34 mouse cellular contexts compared by ENCODE assay signal in the genomic region with DNA sequence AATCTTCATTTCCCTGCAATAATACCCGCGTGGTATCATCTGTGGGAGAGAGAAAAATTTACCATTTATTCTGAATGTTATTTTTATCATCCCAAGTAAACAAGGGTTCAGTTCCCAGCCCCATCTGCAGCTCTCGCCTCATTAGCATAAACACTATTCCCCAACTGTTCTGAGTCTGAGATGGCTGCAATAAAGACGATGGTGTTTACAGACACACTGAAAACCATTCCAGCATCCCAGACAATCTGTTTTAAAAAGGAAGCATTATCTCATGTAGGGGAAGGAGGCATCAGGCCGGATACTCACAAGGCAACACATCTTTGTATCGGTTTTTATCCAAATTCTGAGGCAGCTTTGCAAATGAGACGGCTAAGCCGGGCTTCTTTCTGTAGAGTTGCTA.
DNase-seq lines count a peak whose midpoint lies in the region; ATAC-seq and TF ChIP-seq lines count a peak whose summit lies in the region.
"Had no signal": no experiment of that assay in that cellular context is flagged by ENCODE, and none has a peak within 500 bp of the region (broad histone marks: within the 10 kb centered on the region; RNA-seq: fewer than 3 reads in every experiment).

No protein-coding gene starts in this region.

- H3K27ac ChIP-seq in layer of hippocampus, adult 2 months: no peak overlapping the region; the same call in 1 of the 2 replicates
- H3K27ac ChIP-seq in neural tube, embryonic 15.5 days (replicated peaks): peak overlapping the region; percentile 33; the same call in 1 of the 2 replicates
- H3K27ac ChIP-seq: embryonic facial prominence, embryonic 10.5 days; embryonic facial prominence, embryonic 15.5 days; heart, embryonic 13.5 days; hindbrain, embryonic 14.5 days; limb, embryonic 10.5 days; limb, embryonic 15.5 days; liver, embryonic 13.5 days; midbrain, embryonic 12.5 days; neural tube, embryonic 13.5 days; stomach, postnatal 0 days had no signal

- TF ChIP-seq POLR2A in brain, embryonic 14.5 days (IDR thresholded peaks at IDR 0.05; ENCODE audit: borderline replicate concordance, extremely low read depth, insufficient read depth, insufficient read length, poor library complexity, severe bottlenecking): no peak

- 0 out of 2 replicates have a peak, but pooled peaks have one; percentile 24 for ATAC-seq in frontal cortex, adult (ENCODE audit: low TSS enrichment)
- no peak for ATAC-seq in neural tube, embryonic 15.5 days (ENCODE audit: low FRiP score)
- ATAC-seq: CD4-positive, CD25-positive, alpha-beta regulatory T cell, adult 4 months; intestine, postnatal 0 days; lung, postnatal 0 days had no signal

- H3K9me3 ChIP-seq in neural tube, embryonic 15.5 days (replicated peaks): no peaks in the 10 kb centered on the region
- H3K9me3 ChIP-seq: embryonic facial prominence, embryonic 10.5 days; embryonic facial prominence, embryonic 15.5 days; heart, embryonic 13.5 days; limb, embryonic 10.5 days; limb, embryonic 15.5 days; liver, embryonic 13.5 days; midbrain, embryonic 12.5 days; neural tube, embryonic 13.5 days had no signal

- 49% methylated on average over 8 of the region's 8 CpGs for WGBS in neural tube, embryonic 15.5 days

- no peaks in the 10 kb centered on the region for H3K36me3 ChIP-seq in neural tube, embryonic 15.5 days
- H3K36me3 ChIP-seq: embryonic facial prominence, embryonic 10.5 days; heart, embryonic 13.5 days; limb, embryonic 10.5 days; limb, embryonic 15.5 days; liver, embryonic 13.5 days; midbrain, embryonic 12.5 days; neural tube, embryonic 13.5 days had no signal

- no peak overlapping the region for H3K9ac ChIP-seq in neural tube, embryonic 15.5 days (replicated peaks)
- H3K9ac ChIP-seq: embryonic facial prominence, embryonic 15.5 days; heart, embryonic 13.5 days; hindbrain, embryonic 14.5 days; limb, embryonic 15.5 days; liver, embryonic 13.5 days; midbrain, embryonic 12.5 days; neural tube, embryonic 13.5 days had no signal

- no peak overlapping the region for H3K4me2 ChIP-seq in neural tube, embryonic 15.5 days
- H3K4me2 ChIP-seq: embryonic facial prominence, embryonic 15.5 days; heart, embryonic 13.5 days; hindbrain, embryonic 14.5 days; limb, embryonic 15.5 days; liver, embryonic 13.5 days; midbrain, embryonic 12.5 days; neural tube, embryonic 13.5 days had no signal

- no peak for TF ChIP-seq CTCF in brain, embryonic 14.5 days (IDR thresholded peaks at IDR 0.05; ENCODE audit: borderline replicate concordance, extremely low read depth, insufficient read depth, insufficient read length)
- TF ChIP-seq CTCF in layer of hippocampus, adult 2 months (conservative IDR thresholded peaks at IDR 0.05): no peak

- no peak for DNase-seq in frontal cortex, postnatal 14 days (ENCODE audit: low spot score in 2 of 2)
- peak; percentile 64 for DNase-seq in brain, embryonic 14.5 days (ENCODE audit: low read depth)
- peak; percentile 32 to 66 for DNase-seq in layer of hippocampus, adult 2 months (ENCODE audit: low spot score in 2 of 2)
- DNase-seq in adrenal gland, postnatal 25 days: no peak
- DNase-seq in ovary, postnatal 14 days (ENCODE audit: low spot score): no peak
- DNase-seq: adrenal gland, postnatal 36 days; cerebellum, adult 8-10 months; cerebellum, postnatal 25 days; heart, postnatal 10 days; kidney, adult 9 months; kidney, postnatal 14 days; liver, embryonic 13.5 days; lung, adult 18-20 months; lung, postnatal 4 days; right cerebral cortex, adult 18-20 months; spleen, adult 18-20 months; thymus, adult 2 months; thymus, postnatal 36 days had no signal

- H3K4me1 ChIP-seq in neural tube, embryonic 15.5 days: peaks cover 3% of the 10 kb centered on the region; the same call in 1 of the 2 replicates
- H3K4me1 ChIP-seq: liver, embryonic 13.5 days; midbrain, embryonic 12.5 days; neural tube, embryonic 13.5 days had no signal

- no peaks in the 10 kb centered on the region for H3K27me3 ChIP-seq in neural tube, embryonic 15.5 days (replicated peaks)
- H3K27me3 ChIP-seq: embryonic facial prominence, embryonic 15.5 days; heart, embryonic 13.5 days; limb, embryonic 15.5 days; liver, embryonic 13.5 days; midbrain, embryonic 12.5 days; neural tube, embryonic 13.5 days had no signal

- no peak overlapping the region for H3K4me3 ChIP-seq in layer of hippocampus, adult 2 months
- H3K4me3 ChIP-seq in neural tube, embryonic 15.5 days (replicated peaks): no peak overlapping the region
- H3K4me3 ChIP-seq: embryonic facial prominence, embryonic 10.5 days; embryonic facial prominence, embryonic 15.5 days; heart, embryonic 13.5 days; limb, embryonic 10.5 days; limb, embryonic 15.5 days; liver, embryonic 13.5 days; megakaryocyte, embryonic 14.5 days; midbrain, embryonic 12.5 days; myocyte; neural tube, embryonic 13.5 days had no signal

Comparison
In these comparisons a context has a peak if more than half of its experiments do, and no peak if none do; other contexts are left out.
1. DNase-seq: peak in brain, embryonic 14.5 days (single experiment) and layer of hippocampus, adult 2 months (2 of 2); none in frontal cortex, postnatal 14 days (0 of 2), adrenal gland, postnatal 25 days (single experiment) and ovary, postnatal 14 days (single experiment).